Mouse (Mus musculus) spleen, adult 2 months (tissue): ENCODE measurements around the gene Krt8.

Source experiments
- CTCF ChIP-seq: fragments of 200-500 bp; IDR thresholded peaks from 2 replicates; pipeline ENCODE4 v1.5.1; 2011; ENCODE audit warnings: mild to moderate bottlenecking, inconsistent platforms; ENCODE audit not compliant: insufficient read depth, insufficient read length, insufficient replicate concordance; ENCODE audit errors: extremely low read depth
- POLR2A ChIP-seq: fragments of 200-500 bp; IDR thresholded peaks from 2 replicates; pipeline ENCODE4 v1.6.1; 2011; ENCODE audit warnings: low read depth, low read length, inconsistent platforms

DNA sequence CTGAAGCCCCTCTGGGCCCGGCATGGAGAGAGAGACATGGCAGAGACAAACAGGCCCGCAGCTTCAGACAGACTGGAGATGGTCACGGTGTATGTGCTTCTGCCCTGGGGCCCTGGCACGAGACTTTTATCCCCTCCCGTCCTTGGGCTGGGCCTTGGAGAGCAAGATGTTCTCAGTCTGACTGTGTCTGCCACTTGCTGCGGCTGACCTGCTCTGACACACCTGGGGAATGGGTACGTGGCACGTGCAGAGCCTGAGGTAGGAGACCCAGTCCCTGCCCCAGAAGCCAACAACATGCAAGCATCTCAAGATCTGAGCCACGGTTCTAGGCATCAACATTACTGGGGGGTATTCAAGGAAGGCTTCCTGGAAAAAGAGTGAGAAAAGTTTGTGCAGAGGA lies 50.1 kb downstream of the Krt8 start, which contains the start of gene Krt78:
- no peak for TF ChIP-seq CTCF
- no peak for TF ChIP-seq POLR2A
